Mouse (Mus musculus) liver, adult (tissue): ENCODE data around the gene Smtn.

Experiments used
- GATA4 ChIP-seq: IDR thresholded peaks from 2 replicates; pipeline ENCODE4 v1.6.1; 2014; ENCODE audit warnings: mild to moderate bottlenecking, low read length; ENCODE audit not compliant: insufficient replicate concordance

Smtn gene

GRCm38 (mm10) chr11:3563853-3564252 lies 23.4 kb upstream of the Smtn start:
- no peak for TF ChIP-seq GATA4

DNA sequence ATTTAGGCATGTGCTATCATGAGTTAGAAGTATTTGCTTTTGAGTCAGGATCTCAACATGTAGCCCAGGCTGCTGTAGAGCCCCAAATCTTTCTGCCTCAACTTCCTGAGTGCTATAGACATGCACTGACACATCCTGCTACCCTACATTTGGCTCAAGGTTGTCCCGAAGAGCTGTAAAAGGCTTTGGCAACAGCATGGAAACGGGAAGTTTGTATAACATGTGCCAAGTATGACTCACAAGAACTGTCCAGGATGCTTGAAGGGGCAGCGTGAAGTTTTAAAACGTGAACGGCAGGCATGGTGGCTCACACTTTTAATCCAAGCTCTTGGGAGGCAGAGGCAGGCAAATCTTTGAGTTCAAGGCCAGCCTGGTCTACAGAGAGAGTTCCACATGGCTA lies 19.8 kb upstream of the Smtn start:
- TF ChIP-seq GATA4, result peak; percentile 6; the same call in 1 of the 2 replicates

DNA sequence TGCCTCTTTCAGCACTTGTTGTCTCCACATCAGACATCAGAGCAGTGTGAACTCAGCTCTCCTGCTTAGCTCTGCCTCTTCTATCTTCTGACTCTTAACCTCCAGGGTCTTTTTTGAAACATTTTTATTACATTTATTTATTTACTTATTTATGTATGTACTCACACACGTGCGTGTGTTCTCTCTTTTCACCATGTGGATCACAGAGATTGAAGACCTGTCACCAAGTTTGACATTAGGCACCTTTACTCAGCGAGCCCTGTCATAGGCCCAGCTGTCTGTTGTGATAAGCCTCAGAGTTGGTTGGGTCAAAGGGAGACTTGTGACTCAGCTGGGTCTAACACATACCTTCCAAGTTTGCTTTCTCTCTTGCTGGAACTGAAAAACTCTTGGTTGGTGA lies 17.4 kb upstream of the Smtn start:
- TF ChIP-seq GATA4, result no peak

- no peak for TF ChIP-seq GATA4
Measured at GRCm38 (mm10) chr11:3554976-3555375, 14.6 kb upstream of the Smtn start.

GRCm38 (mm10) chr11:3549791-3550190 lies 9.4 kb upstream of the Smtn start:
- TF ChIP-seq GATA4, result peak; percentile 44; the same call in 1 of the 2 replicates

GRCm38 (mm10) chr11:3548564-3549295 lies 8.3 kb upstream of the Smtn start:
- no peak for TF ChIP-seq GATA4

GRCm38 (mm10) chr11:3547969-3548368 lies 7.6 kb upstream of the Smtn start:
- TF ChIP-seq GATA4, result no peak

GRCm38 (mm10) chr11:3547047-3547446 lies 6.6 kb upstream of the Smtn start:
- no peak for TF ChIP-seq GATA4

DNA sequence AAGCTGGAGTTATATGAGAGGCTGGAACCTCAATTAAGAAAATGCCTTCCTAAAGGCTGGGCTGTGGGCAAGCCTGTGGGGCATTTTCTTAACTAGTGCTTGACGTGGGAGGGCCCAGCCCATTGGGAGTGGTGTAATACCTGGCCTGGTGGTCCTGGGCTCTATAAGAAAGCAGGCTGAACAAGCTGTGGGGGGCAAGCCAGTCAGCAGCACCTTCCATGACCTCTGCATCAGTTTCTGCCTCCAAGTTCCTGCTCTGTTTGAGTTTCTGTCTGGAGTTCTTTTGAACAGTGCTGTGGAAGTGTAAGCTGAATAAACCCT lies 5.8 kb upstream of the Smtn start:
- TF ChIP-seq GATA4, result no peak

- no peak for TF ChIP-seq GATA4
Measured at GRCm38 (mm10) chr11:3545531-3546241, 5.3 kb upstream of the Smtn start.

DNA sequence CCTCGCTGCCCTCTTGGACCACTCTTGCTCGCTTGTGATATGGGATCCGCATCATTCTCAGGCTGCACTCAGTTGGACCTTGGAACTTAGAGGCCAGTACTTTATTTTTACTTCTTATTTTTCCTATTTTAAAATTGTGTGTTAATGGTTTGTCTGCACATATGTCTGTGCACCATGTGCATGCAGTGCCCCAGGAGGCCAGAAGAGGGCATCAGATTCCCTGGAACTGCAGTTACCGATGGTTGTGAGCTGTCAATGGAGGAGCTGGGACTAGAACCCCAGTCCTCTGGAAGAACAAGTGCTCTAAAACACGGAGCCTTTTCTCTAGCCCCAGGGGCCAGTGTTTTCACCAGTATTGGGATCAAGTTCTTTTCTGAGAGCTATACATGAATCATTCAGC lies 4.0 kb upstream of the Smtn start:
- TF ChIP-seq GATA4, result no peak

- TF ChIP-seq GATA4, result no peak
Measured at GRCm38 (mm10) chr11:3543001-3543400, 2.6 kb upstream of the Smtn start.

DNA sequence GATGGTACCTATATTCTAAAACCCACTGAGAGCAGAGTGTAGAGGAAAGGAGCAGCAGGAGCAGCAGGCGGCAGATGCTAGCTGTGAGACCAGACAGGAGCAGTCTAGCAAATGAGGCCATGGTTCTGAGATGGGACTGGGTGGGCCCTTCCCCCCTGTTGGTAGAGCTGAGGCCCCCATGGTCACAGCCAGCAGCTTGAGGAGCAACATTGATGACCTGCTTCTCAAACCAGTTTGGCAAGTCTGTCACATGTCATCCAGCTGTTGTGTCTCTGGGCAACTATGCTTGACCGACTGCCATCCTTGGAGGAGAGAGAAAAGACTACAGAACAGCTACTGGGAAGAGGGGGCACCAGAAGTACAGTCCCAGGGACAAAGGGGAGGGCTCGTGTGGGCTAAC lies 1.5 kb upstream of the Smtn start:
- TF ChIP-seq GATA4, result no peak

GRCm38 (mm10) chr11:3539826-3540196 lies 601 bp downstream of the Smtn start:
- no peak for TF ChIP-seq GATA4

DNA sequence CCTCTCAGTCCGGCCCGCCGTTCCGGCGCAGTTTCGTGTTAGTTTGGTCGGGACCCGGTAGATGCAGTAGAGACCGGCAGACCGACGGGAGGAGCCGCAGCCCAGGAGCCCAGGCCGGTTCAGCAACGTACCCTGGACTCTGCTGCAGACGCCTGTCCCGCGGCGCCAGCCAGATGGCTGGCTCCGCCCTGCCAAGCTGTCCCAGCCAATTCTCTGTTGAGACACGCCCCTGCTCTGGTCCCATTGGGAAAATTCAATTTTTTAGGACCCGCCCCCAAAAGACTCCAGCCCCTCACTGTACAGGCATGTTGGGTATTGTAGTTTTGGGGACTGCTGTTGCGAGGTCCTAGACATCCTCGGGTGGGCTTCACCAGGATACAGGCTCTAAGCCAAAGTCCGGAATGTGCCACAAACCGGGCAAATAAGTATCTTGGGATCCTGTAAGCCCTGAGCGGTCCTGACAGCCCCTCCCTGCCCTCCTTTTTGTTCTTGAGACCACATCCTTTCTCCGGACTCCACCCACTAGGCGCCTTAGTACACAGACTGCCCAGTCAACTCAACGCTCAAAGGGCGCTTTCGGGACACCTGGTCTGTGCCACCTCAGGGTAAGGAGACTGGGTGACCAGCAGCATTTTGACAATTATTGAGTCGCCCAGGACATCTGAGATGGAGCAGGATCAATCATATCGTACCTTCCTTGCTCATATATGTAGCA lies 1.1 kb downstream of the Smtn start:
- no peak; the same call in 1 of the 2 replicates for TF ChIP-seq GATA4

- TF ChIP-seq GATA4, result no peak
Measured at GRCm38 (mm10) chr11:3538341-3538740, 2.1 kb downstream of the Smtn start.
